In the genomic region with DNA sequence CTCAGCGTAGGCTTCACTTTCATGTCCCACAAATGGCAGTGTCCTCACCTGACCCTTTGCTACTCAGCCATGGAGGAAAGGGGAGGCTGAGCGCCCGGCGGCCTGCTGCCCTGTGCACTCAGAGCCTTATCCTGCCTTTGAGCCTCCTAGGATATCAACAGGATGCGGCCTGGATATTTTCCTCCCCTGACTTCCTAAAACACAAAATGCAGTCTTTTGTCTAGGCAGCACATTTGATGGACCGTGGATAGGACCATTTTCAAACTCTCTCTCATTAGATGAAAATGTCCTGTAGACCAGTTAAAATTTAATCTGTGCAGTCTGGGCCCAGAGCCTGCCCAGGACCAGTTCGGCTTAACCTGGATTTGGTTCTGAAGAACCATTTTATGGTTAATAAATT, we compare ENCODE assay signal across 15 mouse cellular contexts. TPM values are rescaled to one million over a fixed set of nuclear protein-coding genes. Genes with fewer than 3 reads are reported as not detected.
DNase-seq lines count a peak whose midpoint lies in the region; ATAC-seq and TF ChIP-seq lines count a peak whose summit lies in the region.
"Had no signal": no experiment of that assay in that cellular context is flagged by ENCODE, and none has a peak within 500 bp of the region (broad histone marks: within the 10 kb centered on the region; RNA-seq: fewer than 3 reads in every experiment).

No protein-coding gene starts in this region.

- no peaks in the 10 kb centered on the region for H3K36me3 ChIP-seq in heart, embryonic 11.5 days (ENCODE audit: control insufficient read depth, insufficient read depth, low read length)
- H3K36me3 ChIP-seq in kidney, embryonic 16.5 days (ENCODE audit: insufficient read depth, low read length), result no peaks in the 10 kb centered on the region
- H3K36me3 ChIP-seq: liver, embryonic 12.5 days had no signal

- TF ChIP-seq CTCF in cortical plate, adult 2 months (IDR thresholded peaks at IDR 0.05; ENCODE audit: extremely low read depth, insufficient read depth, low read length), result no peak

- no peak overlapping the region for H3K4me2 ChIP-seq in heart, embryonic 11.5 days
- H3K4me2 ChIP-seq in kidney, embryonic 16.5 days (replicated peaks; ENCODE audit: low read depth, low read length), result no peak overlapping the region
- H3K4me2 ChIP-seq: liver, embryonic 12.5 days had no signal

- peak; percentile 97 for DNase-seq in heart, adult 11 months
- DNase-seq in heart, postnatal 10 days, result peak; percentile 38 to 51
- DNase-seq in Muller cell, postnatal 12 days (ENCODE audit: inconsistent ontology term), result no peak
- DNase-seq in layer of hippocampus, adult 9-10 months (ENCODE audit: low spot score), result no peak
- no peak for DNase-seq in urinary bladder, postnatal 14 days (ENCODE audit: low spot score)
- DNase-seq: B cell, adult 2 months; cerebellum, adult 11-12 months; forebrain, postnatal 0 days; right cerebral cortex, postnatal 4 days; thymus, postnatal 36 days had no signal

- no peak overlapping the region for H3K9ac ChIP-seq in heart, embryonic 11.5 days (ENCODE audit: low read depth, low read length)
- no peak overlapping the region for H3K9ac ChIP-seq in kidney, embryonic 16.5 days (replicated peaks; ENCODE audit: low read length)
- H3K9ac ChIP-seq: forebrain, postnatal 0 days; liver, embryonic 12.5 days had no signal

- no peak overlapping the region for H3K27ac ChIP-seq in heart, embryonic 11.5 days (ENCODE audit: low read depth, low read length)
- peak overlapping the region; percentile 21; the same call in 1 of the 2 replicates for H3K27ac ChIP-seq in cortical plate, adult 2 months (ENCODE audit: insufficient read depth, low read length)
- H3K27ac ChIP-seq in kidney, embryonic 16.5 days (ENCODE audit: low read length), result no peak overlapping the region
- H3K27ac ChIP-seq: liver, embryonic 12.5 days; stomach, postnatal 0 days had no signal

- WGBS in heart, embryonic 11.5 days (ENCODE audit: insufficient replicate concordance), result 55% methylated on average over 7 of the region's 7 CpGs
- WGBS in kidney, embryonic 16.5 days, result 46% methylated on average over 7 of the region's 7 CpGs

- no peak for TF ChIP-seq POLR2A in cortical plate, adult 2 months (IDR thresholded peaks at IDR 0.05; ENCODE audit: extremely low read depth, insufficient read depth, low read length)

- 0 out of 2 replicates have a peak, but pooled peaks cover 2% of the 10 kb centered on the region for H3K27me3 ChIP-seq in heart, embryonic 11.5 days (ENCODE audit: control insufficient read depth, insufficient read depth, low read length)
- H3K27me3 ChIP-seq in kidney, embryonic 16.5 days (ENCODE audit: insufficient read depth, low read length), result no peaks in the 10 kb centered on the region

- H3K4me1 ChIP-seq in heart, embryonic 11.5 days (ENCODE audit: control insufficient read depth, insufficient read depth, low read length), result no peaks in the 10 kb centered on the region
- H3K4me1 ChIP-seq in cortical plate, adult 2 months (ENCODE audit: control insufficient read depth, insufficient read depth, low read length), result no peaks in the 10 kb centered on the region
- peaks cover 26% of the 10 kb centered on the region for H3K4me1 ChIP-seq in kidney, embryonic 16.5 days (ENCODE audit: insufficient read depth, low read length)
- H3K4me1 ChIP-seq: liver, embryonic 12.5 days had no signal

- no peaks in the 10 kb centered on the region for H3K9me3 ChIP-seq in heart, embryonic 11.5 days (replicated peaks; ENCODE audit: control insufficient read depth, low read length)
- no peaks in the 10 kb centered on the region for H3K9me3 ChIP-seq in kidney, embryonic 16.5 days (ENCODE audit: low read length)
- H3K9me3 ChIP-seq: liver, embryonic 12.5 days had no signal

- no peak for ATAC-seq in heart, embryonic 11.5 days (replicated peaks; ENCODE audit: insufficient number of reproducible peaks, low FRiP score, low TSS enrichment)
- peak; percentile 74 for ATAC-seq in kidney, embryonic 16.5 days (ENCODE audit: low FRiP score, low TSS enrichment)
- ATAC-seq: forebrain, postnatal 0 days; liver, embryonic 12.5 days had no signal

- intact Hi-C loops in heart, postnatal 10 days (cut with DNase I), result no loop called here

- no peak overlapping the region for H3K4me3 ChIP-seq in heart, embryonic 11.5 days (ENCODE audit: low read depth, low read length)
- no peak overlapping the region for H3K4me3 ChIP-seq in cortical plate, adult 2 months (ENCODE audit: insufficient read depth, low read length)
- no peak overlapping the region for H3K4me3 ChIP-seq in kidney, embryonic 16.5 days (ENCODE audit: low read length)
- H3K4me3 ChIP-seq: liver, embryonic 12.5 days had no signal

RNA-seq across cellular contexts. Expression of a gene that starts 12.6 kb away (rescaled TPM):
- 1.6 and 1.7 TPM in 2 replicates for polyA plus RNA-seq in heart, embryonic 11.5 days (2014; fragmentation: Nextera tagmentation; extraction: Ambion mirVana)
- 6.7 and 6.8 TPM in 2 replicates for polyA plus RNA-seq in cortical plate, adult 2 months (2012; rRNA removed)
- total RNA-seq in heart, postnatal 10 days (2021), result 1 to 10 TPM; 5.2 to 6.2 TPM
- polyA plus RNA-seq in kidney, embryonic 16.5 days (2015; fragmentation: Nextera tagmentation; extraction: Ambion mirVana), result 7.4 and 7.9 TPM in 2 replicates

Comparison
In these comparisons a context has a peak if more than half of its experiments do, and no peak if none do; other contexts are left out.
1. DNase-seq: peak in heart, adult 11 months (single experiment) and heart, postnatal 10 days (2 of 2); none in Muller cell, postnatal 12 days (single experiment), layer of hippocampus, adult 9-10 months (single experiment) and urinary bladder, postnatal 14 days (single experiment).